Mouse (Mus musculus): Measurements from ENCODE around the gene Gm21721. TPM values are rescaled to one million over a fixed set of nuclear protein-coding genes. Genes with fewer than 3 reads are reported as not detected.

Gm21721 gene
- polyA plus RNA-seq (2012; rRNA removed; ENCODE audit: low replicate concordance), result not detected in 2 replicates

GRCm38 (mm10) chrY:9202090-9202489 is at the start of gene Gm21721:
TSS of gene Gm21721 (minus strand) at chrY:9202190.

Other genes with a start within 250 kb of the Gm21721 start
- gene Gm21292, start 68.3 kb downstream of the Gm21721 start, polyA plus RNA-seq (2012; rRNA removed; ENCODE audit: low replicate concordance), result not detected in 2 replicates
- not detected in 2 replicates for gene Gm21812, start 145.0 kb upstream of the Gm21721 start, polyA plus RNA-seq (2012; rRNA removed; ENCODE audit: low replicate concordance)
- not detected in 2 replicates for gene Gm21874, start 214.0 kb upstream of the Gm21721 start, polyA plus RNA-seq (2012; rRNA removed; ENCODE audit: low replicate concordance)